Mouse (Mus musculus) embryo, embryonic 11.5 days (tissue): ENCODE data around the gene Fndc8.
"Not testable (repeated sequence)": the region's sequence is repeated elsewhere in the genome, so short reads cannot be mapped to it uniquely, and the experiment has no call there.

Source experiments
- DNase-seq: peaks from one replicate; pipeline ENCODE4 v3.0.0-alpha.2; 2012; ENCODE audit warnings: low read depth, low spot score

The Fndc8 gene

GRCm38 (mm10) chr11:82910679-82911389, 18.9 kb downstream of the Fndc8 start:
- DNase-seq, result no peak

- DNase-seq, result peak; percentile 76
Observed at GRCm38 (mm10) chr11:82914711-82915352, 22.9 kb downstream of the Fndc8 start.

GRCm38 (mm10) chr11:82920768-82921167, 28.8 kb downstream of the Fndc8 start:
- no peak for DNase-seq

DNA sequence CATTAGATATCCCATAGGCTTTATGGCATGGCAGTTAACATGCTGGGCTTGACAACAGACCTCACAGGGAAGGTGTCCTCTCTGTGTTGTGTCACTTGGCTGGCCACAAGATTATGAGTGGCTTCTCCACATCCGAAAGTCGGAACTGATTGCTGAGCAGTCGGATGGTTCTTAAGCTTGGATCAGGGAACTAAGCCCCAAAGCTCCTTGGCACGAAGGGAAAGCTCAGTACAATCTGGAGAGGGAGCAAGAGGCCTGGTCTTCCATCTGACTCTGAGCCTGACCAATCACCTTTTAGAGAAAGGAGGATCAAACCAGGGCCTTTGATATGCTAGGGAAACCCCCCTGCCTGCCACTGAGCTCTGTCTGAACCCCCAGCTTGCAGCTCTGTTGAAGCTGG, 29.8 kb downstream of the Fndc8 start:
- DNase-seq, result no peak

DNA sequence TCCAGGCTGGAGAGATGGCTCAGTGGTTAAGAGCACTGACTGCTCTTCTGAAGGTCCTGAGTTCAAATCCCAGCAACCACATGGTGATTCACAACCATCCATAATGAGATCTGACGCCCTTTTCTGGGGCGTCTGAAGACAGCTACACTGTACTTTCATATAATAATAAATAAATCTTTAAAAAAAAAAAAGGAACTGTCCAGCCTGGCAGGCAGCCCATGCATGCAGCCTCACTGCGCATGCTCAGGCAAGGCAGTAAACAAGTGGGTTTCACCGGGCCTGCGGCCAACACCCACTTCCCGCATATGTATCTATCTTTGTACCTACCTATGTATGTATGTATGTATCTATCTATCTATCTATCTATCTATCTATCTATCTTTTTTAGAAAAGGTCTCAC, 32.0 kb downstream of the Fndc8 start:
- DNase-seq, result not testable (repeated sequence)

GRCm38 (mm10) chr11:82928897-82929632, 37.1 kb downstream of the Fndc8 start:
- no peak for DNase-seq

- no peak for DNase-seq
Observed at GRCm38 (mm10) chr11:82929633-82929950, 37.7 kb downstream of the Fndc8 start.

GRCm38 (mm10) chr11:82930391-82930955, 38.5 kb downstream of the Fndc8 start:
- DNase-seq, result not testable (repeated sequence)

- not testable (repeated sequence) for DNase-seq
Observed at GRCm38 (mm10) chr11:82931161-82931560, 39.2 kb downstream of the Fndc8 start.

- not testable (repeated sequence) for DNase-seq
Observed at GRCm38 (mm10) chr11:82931671-82932450, 39.9 kb downstream of the Fndc8 start.

DNA sequence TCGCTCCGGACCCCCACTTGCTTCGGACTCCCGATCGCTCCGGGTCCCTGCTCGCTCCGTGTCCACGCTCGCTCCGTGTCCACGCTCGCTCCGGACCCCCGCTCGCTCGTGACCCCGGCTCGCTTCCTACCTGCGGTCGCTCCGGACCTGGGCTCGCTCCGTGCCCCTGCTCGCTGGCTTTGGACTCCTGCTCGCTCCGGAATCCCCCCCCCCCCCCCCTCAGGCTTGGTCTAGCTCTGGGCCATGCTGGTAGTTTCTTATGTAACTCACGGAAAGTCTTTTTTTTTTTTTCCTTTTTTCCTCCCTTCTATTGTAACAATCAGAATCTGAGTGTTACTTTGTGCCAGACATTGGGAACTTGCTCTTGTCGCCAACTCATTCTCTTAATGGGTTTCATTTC, 41.3 kb downstream of the Fndc8 start:
- no peak for DNase-seq

DNA sequence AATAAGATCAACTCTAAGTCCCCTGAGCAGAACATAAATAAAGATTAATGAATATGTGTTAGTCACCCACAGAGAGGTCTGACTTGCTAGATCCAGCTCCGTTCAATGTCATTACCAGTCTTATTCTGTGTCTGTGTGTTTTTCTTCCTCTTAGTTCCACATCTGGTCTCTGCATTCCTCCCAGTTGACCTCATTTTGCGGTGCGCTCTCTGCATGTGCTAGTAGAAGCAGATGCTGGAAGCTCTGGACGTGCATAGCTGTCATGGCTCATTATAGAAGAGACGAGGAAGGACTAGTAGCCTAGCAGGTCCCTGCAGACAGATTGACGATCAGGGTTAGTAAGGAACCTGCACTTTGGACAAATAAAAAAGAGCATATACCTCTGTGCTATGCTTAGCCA, 51.4 kb downstream of the Fndc8 start:
- DNase-seq, result peak; percentile 22

GRCm38 (mm10) chr11:82945636-82946035, 53.7 kb downstream of the Fndc8 start:
- no peak for DNase-seq

- DNase-seq, result no peak
Observed at GRCm38 (mm10) chr11:82947457-82947856, 55.5 kb downstream of the Fndc8 start.

DNA sequence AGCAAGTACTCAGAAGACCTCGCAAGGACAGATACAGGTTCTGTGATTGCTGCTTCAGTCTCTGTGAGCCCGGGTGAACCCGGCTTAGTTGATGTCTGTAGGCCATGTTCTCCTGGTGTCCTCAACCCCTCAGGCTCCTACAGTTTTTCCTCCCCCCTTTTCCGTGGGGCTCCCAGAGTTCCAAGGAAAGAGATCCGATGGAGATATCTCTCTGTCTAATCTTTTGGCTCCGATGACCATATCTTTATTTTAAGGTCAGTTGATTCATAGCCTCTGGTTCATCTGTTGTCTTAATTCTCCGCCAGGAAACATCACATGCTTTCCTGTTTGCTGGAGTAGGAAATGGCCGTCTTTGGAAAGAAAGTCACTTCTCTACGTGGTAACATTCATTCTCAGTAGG, 57.1 kb downstream of the Fndc8 start:
- no peak for DNase-seq
